In the genomic region with DNA sequence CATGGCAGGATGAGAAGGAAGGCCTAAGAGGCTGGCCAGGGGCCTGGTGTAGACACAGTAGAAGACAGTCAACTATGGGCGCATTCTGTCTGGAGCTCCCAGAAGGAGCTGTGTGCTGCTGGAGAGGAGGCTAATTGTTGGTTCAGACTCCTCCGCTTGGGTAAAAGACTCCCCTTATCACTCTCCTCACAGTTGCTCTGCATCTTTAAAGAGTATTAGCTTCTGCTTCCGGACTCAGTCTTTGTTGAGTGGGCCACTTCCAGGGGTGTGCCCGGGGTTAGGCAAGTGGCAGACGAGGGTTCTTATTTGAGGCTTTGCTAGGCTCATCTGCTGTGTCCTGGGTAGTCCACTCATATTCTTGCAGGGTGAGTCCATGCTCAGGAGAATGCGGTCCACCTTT, we compare ENCODE assay signal across 19 mouse cellular contexts.
"Had no signal": no experiment of that assay in that cellular context is flagged by ENCODE, and none has a peak within 500 bp of the region (broad histone marks: within the 10 kb centered on the region; RNA-seq: fewer than 3 reads in every experiment).

No protein-coding gene starts in this region.

- H3K4me1 ChIP-seq: midbrain, embryonic 10.5 days; midbrain, embryonic 12.5 days; neural tube, embryonic 13.5 days; neural tube, embryonic 15.5 days had no signal

- H3K9ac ChIP-seq: lung, embryonic 14.5 days; midbrain, embryonic 12.5 days; neural tube, embryonic 13.5 days; neural tube, embryonic 15.5 days had no signal

- H3K4me2 ChIP-seq: lung, embryonic 14.5 days; midbrain, embryonic 12.5 days; neural tube, embryonic 13.5 days; neural tube, embryonic 15.5 days had no signal

- H3K27me3 ChIP-seq: midbrain, embryonic 12.5 days; neural tube, embryonic 13.5 days; neural tube, embryonic 15.5 days had no signal

- ATAC-seq: midbrain, embryonic 16.5 days had no signal

- DNase-seq: lung, adult 18-20 months; lung, embryonic 14.5 days; lung, postnatal 10 days; lung, postnatal 4 days; midbrain, embryonic 14.5 days; retina, postnatal 1 day; right cerebral cortex, adult 18-20 months; right cerebral cortex, postnatal 25 days; right cerebral cortex, postnatal 4 days; spleen, adult 18-20 months; thymus, adult 18-20 months; thymus, postnatal 14 days; thymus, postnatal 36 days had no signal

- H3K27ac ChIP-seq: midbrain, embryonic 10.5 days; midbrain, embryonic 12.5 days; neural tube, embryonic 13.5 days; neural tube, embryonic 15.5 days had no signal

- H3K4me3 ChIP-seq: midbrain, embryonic 10.5 days; midbrain, embryonic 12.5 days; myocyte; neural tube, embryonic 13.5 days; neural tube, embryonic 15.5 days had no signal

- H3K9me3 ChIP-seq: midbrain, embryonic 10.5 days; midbrain, embryonic 12.5 days; neural tube, embryonic 13.5 days; neural tube, embryonic 15.5 days had no signal
